Mouse (Mus musculus) hindbrain, embryonic 10.5 days (tissue): ENCODE measurements around the gene Fank1. TPM values are rescaled to one million over a fixed set of nuclear protein-coding genes. Genes with fewer than 3 reads are reported as not detected.

ENCODE experiments used
- DNase-seq: peaks from one replicate; pipeline ENCODE4 v3.0.0-alpha.2; 2017; ENCODE audit warnings: low spot score
- H3K27ac ChIP-seq: fragments of 300-500 bp; sonication (generic); 2 replicates; pipeline ENCODE4 v1.5.1; 2016; ENCODE audit warnings: mild to moderate bottlenecking, moderate library complexity
- H3K27me3 ChIP-seq: fragments of 300-500 bp; sonication (generic); 2 replicates; pipeline ENCODE4 v1.6.1; 2016; ENCODE audit warnings: mild to moderate bottlenecking; ENCODE audit not compliant: poor library complexity, insufficient read depth, severe bottlenecking
- H3K36me3 ChIP-seq: fragments of 300-500 bp; sonication (generic); 2 replicates; pipeline ENCODE4 v1.6.1; 2016; ENCODE audit warnings: mild to moderate bottlenecking, moderate library complexity
- H3K4me1 ChIP-seq: fragments of 300-500 bp; sonication (generic); replicated peaks from 2 replicates; pipeline ENCODE4 v1.6.1; 2016; ENCODE audit warnings: mild to moderate bottlenecking
- H3K4me3 ChIP-seq: fragments of 300-500 bp; sonication (generic); 2 replicates; pipeline ENCODE4 v1.5.1; 2016; ENCODE audit warnings: mild to moderate bottlenecking, moderate library complexity
- H3K9me3 ChIP-seq: fragments of 300-500 bp; sonication (generic); 2 replicates; pipeline ENCODE4 v1.6.1; 2016; ENCODE audit warnings: mild to moderate bottlenecking, moderate library complexity
- WGBS: fragments of 180-500 bp; shearing (Covaris S2); methylation state at CpG from one replicate; pipeline ENCODE4 v1.1.7; 2016; 5-methylcytosine and 5-hydroxymethylcytosine counted together
- polyA plus RNA-seq: library from polyadenylated mRNA; unstranded; fragments of >200 nt; fragmentation: Nextera tagmentation; extraction: Ambion mirVana; gene quantifications from 2 replicates; pipeline ENCODE4 v1.2.1, GENCODE M21; 2016

Gene Fank1
- polyA plus RNA-seq, 1 experiment from 2014 or later, result 3.0 TPM

- Histone ChIP-seq H3K4me3 (no peak overlapping the region), H3K4me1 (no peaks in the 10 kb centered on the region), H3K9me3 (no peaks in the 10 kb centered on the region), H3K27me3 (no peaks in the 10 kb centered on the region), H3K27ac (no peak overlapping the region), H3K36me3 (no peaks in the 10 kb centered on the region)
- no peak for DNase-seq
- WGBS, result 85% methylated on average over 19 of the region's 19 CpGs
Measured at GRCm38 (mm10) chr7:133888926-133889920, 112.6 kb downstream of the Fank1 start.

DNA sequence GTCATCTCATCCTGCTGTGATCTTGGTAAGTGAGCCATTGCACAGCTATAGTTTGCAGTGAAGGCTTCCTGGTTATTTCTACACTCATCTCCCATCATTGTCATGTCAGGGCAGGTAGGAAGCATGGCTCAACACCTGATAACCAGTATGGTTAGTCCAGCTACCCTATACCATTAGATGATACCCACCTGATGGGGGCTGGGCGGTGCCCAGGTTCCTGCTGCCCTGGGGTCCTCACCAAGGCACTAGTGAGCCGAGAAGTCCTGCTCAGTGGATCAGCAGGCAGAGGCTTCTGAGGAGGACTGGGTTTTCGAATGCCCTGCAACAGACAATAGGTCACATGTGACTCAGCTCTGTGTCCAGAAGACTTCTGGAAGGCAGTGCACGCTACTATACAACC is 113.3 kb downstream of the Fank1 start:
- no peaks in the 10 kb centered on the region for H3K27me3 ChIP-seq
- H3K9me3 ChIP-seq, result no peaks in the 10 kb centered on the region
- H3K36me3 ChIP-seq, result no peaks in the 10 kb centered on the region
- WGBS, result 84% methylated on average over 4 of the region's 4 CpGs
- no peak overlapping the region for H3K27ac ChIP-seq
- DNase-seq, result no peak
- H3K4me3 ChIP-seq, result no peak overlapping the region
- no peaks in the 10 kb centered on the region for H3K4me1 ChIP-seq

- Histone ChIP-seq H3K9me3 (no peaks in the 10 kb centered on the region), H3K4me3 (no peak overlapping the region), H3K36me3 (no peaks in the 10 kb centered on the region), H3K27ac (no peak overlapping the region), H3K27me3 (no peaks in the 10 kb centered on the region), H3K4me1 (no peaks in the 10 kb centered on the region)
- WGBS, result 88% methylated on average over 9 of the region's 9 CpGs
- DNase-seq, result no peak
Measured at GRCm38 (mm10) chr7:133891298-133891697, 114.6 kb downstream of the Fank1 start.

- Histone ChIP-seq H3K27me3 (no peaks in the 10 kb centered on the region), H3K36me3 (no peaks in the 10 kb centered on the region), H3K4me3 (no peak overlapping the region), H3K9me3 (no peaks in the 10 kb centered on the region), H3K4me1 (no peaks in the 10 kb centered on the region), H3K27ac (no peak overlapping the region)
- DNase-seq, result no peak
- WGBS, result 75% methylated on average over 4 of the region's 4 CpGs
Measured at GRCm38 (mm10) chr7:133891796-133892195, 115.1 kb downstream of the Fank1 start.

GRCm38 (mm10) chr7:133899391-133899790 is 122.7 kb downstream of the Fank1 start:
- Histone ChIP-seq H3K36me3 (no peaks in the 10 kb centered on the region), H3K9me3 (no peaks in the 10 kb centered on the region), H3K27ac (no peak overlapping the region), H3K27me3 (no peaks in the 10 kb centered on the region), H3K4me3 (no peak overlapping the region), H3K4me1 (no peaks in the 10 kb centered on the region)
- DNase-seq, result no peak
- WGBS, result 84% methylated on average over 4 of the region's 4 CpGs

DNA sequence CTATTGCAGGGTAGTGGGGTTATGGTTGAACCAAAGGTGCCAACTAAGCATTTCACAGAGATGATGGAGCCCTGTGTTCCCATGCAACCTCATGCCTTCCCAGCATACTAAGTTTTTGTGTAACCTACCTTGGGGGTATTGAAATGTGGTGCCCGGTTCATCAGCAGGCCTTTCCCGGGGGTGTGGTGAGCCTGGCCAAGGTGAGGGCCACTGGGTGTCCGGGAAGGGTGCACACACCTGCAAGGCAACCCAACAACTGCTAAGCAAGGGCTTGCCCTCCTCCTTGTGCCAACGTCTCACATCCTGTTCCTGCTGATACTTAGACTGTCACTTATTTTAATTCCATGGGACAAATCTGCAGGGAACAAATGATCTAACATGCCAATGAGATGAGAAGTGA is 132.3 kb downstream of the Fank1 start:
- Histone ChIP-seq H3K4me3 (no peak overlapping the region), H3K9me3 (peaks cover 8% of the 10 kb centered on the region), H3K27ac (no peak overlapping the region), H3K27me3 (no peaks in the 10 kb centered on the region), H3K36me3 (no peaks in the 10 kb centered on the region), H3K4me1 (no peaks in the 10 kb centered on the region)
- 88% methylated on average over 4 of the region's 4 CpGs for WGBS
- DNase-seq, result no peak

DNA sequence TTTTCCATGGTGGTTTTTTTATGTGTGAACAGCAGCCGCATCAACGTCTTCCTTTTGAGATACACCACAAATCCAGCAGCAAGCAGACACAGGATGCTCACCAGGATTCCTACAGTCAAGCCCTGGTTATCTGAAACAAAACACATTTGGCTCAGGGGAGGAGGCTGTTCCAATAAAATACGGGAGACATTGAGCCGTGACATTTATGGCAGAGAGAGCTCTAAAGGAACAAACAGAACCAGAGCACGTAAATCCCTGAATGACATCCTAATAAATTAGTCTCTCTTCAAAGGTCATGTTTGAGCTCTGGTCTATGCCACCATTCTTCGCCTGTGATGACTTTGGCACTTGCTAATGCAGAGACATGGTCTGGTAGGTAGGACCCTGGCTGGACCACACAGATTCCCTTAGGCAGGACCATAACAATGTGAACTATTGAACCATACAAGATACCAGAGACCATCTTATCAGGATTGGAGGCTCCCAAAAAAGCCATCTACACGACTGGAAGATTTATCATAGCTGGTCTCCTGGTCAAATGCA is 133.2 kb downstream of the Fank1 start:
- peaks cover 8% of the 10 kb centered on the region for H3K9me3 ChIP-seq
- no peak overlapping the region for H3K27ac ChIP-seq
- no peak overlapping the region for H3K4me3 ChIP-seq
- WGBS, result 88% methylated on average over 7 of the region's 7 CpGs
- no peaks in the 10 kb centered on the region for H3K36me3 ChIP-seq
- no peaks in the 10 kb centered on the region for H3K4me1 ChIP-seq
- no peaks in the 10 kb centered on the region for H3K27me3 ChIP-seq
- DNase-seq, result no peak

GRCm38 (mm10) chr7:133911881-133912280 is 135.2 kb downstream of the Fank1 start:
- no peaks in the 10 kb centered on the region for H3K36me3 ChIP-seq
- H3K9me3 ChIP-seq, result no peaks in the 10 kb centered on the region
- H3K4me3 ChIP-seq, result no peak overlapping the region
- no peaks in the 10 kb centered on the region for H3K27me3 ChIP-seq
- H3K4me1 ChIP-seq, result peaks cover under 1% of the 10 kb centered on the region; the same call in 1 of the 2 replicates
- no peak for DNase-seq
- 90% methylated on average over 3 of the region's 3 CpGs for WGBS
- H3K27ac ChIP-seq, result no peak overlapping the region

- 91% methylated on average over 9 of the region's 9 CpGs for WGBS
- no peak overlapping the region for H3K27ac ChIP-seq
- H3K36me3 ChIP-seq, result no peaks in the 10 kb centered on the region
- peaks cover 15% of the 10 kb centered on the region for H3K4me1 ChIP-seq
- H3K4me3 ChIP-seq, result no peak overlapping the region
- no peak for DNase-seq
- H3K9me3 ChIP-seq, result no peaks in the 10 kb centered on the region
- H3K27me3 ChIP-seq, result no peaks in the 10 kb centered on the region
Measured at GRCm38 (mm10) chr7:133916230-133916629, 139.6 kb downstream of the Fank1 start.

DNA sequence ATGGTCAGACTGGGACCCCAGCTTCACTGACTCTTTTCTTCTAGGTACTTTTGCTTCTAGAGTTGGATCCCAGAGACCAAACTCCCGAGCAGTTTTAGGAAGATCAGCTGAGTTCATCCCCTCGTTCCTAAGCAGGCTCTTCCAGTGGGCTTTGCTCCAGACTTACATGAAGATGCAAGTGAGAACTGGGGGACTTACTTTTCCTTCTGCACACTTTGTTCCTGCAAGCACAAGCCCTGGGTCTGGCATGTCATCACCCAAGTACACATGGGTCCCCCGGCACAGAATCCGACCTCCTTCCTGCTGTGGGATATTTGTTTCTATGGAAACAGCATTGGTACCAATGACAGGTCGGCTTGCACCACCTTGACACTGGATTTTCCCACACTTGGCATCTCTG is 142.6 kb downstream of the Fank1 start:
- Histone ChIP-seq H3K27me3 (no peaks in the 10 kb centered on the region), H3K27ac (no peak overlapping the region), H3K4me1 (peaks cover 15% of the 10 kb centered on the region), H3K9me3 (no peaks in the 10 kb centered on the region), H3K4me3 (no peak overlapping the region), H3K36me3 (no peaks in the 10 kb centered on the region)
- no peak for DNase-seq
- 62% methylated on average over 5 of the region's 5 CpGs for WGBS

- H3K36me3 ChIP-seq, result no peaks in the 10 kb centered on the region
- no peaks in the 10 kb centered on the region for H3K27me3 ChIP-seq
- peaks cover 15% of the 10 kb centered on the region for H3K4me1 ChIP-seq
- H3K27ac ChIP-seq, result no peak overlapping the region
- no peak for DNase-seq
- WGBS, result 92% methylated on average over 5 of the region's 5 CpGs
- H3K4me3 ChIP-seq, result no peak overlapping the region
- H3K9me3 ChIP-seq, result no peaks in the 10 kb centered on the region
Measured at GRCm38 (mm10) chr7:133919918-133920317, 143.3 kb downstream of the Fank1 start.

GRCm38 (mm10) chr7:133920724-133921123 is 144.1 kb downstream of the Fank1 start:
- Histone ChIP-seq H3K27ac (no peak overlapping the region), H3K9me3 (no peaks in the 10 kb centered on the region), H3K4me3 (no peak overlapping the region), H3K27me3 (no peaks in the 10 kb centered on the region), H3K4me1 (peaks cover 15% of the 10 kb centered on the region), H3K36me3 (no peaks in the 10 kb centered on the region)
- 83% methylated on average over 7 of the region's 7 CpGs for WGBS
- DNase-seq, result no peak

- H3K4me3 ChIP-seq, result no peak overlapping the region
- H3K27ac ChIP-seq, result no peak overlapping the region
- H3K27me3 ChIP-seq, result no peaks in the 10 kb centered on the region
- DNase-seq, result no peak
- WGBS, result 91% methylated on average over 4 of the region's 4 CpGs
- no peaks in the 10 kb centered on the region for H3K36me3 ChIP-seq
- no peaks in the 10 kb centered on the region for H3K9me3 ChIP-seq
- peaks cover 15% of the 10 kb centered on the region for H3K4me1 ChIP-seq
Measured at GRCm38 (mm10) chr7:133921291-133921690, 144.6 kb downstream of the Fank1 start.
